Mouse (Mus musculus) heart, adult 18-20 months (tissue): ENCODE results near the gene Synj2. TPM values are rescaled to one million over a fixed set of nuclear protein-coding genes. Genes with fewer than 3 reads are reported as not detected.

Source experiments
- DNase-seq, 2 experiments: peaks; one replicate each; pipeline ENCODE4 v3.0.0; 2021 to 2022; ENCODE audit warnings: mixed read lengths in 1 of 2
- long read RNA-seq, 2 experiments: library from polyadenylated mRNA; stranded (forward); transcript quantifications; one replicate each; pipeline ENCODE4 v2.0.0; 2021
- total RNA-seq, 2 experiments: library from RNA; stranded (reverse); gene quantifications; 2 replicates each; pipeline ENCODE4 v1.2.3; 2021

The Synj2 gene
- total RNA-seq, result 10 to 100 TPM; 45.2 to 58.1 TPM
- long read RNA-seq, experiment 1, partial matches to known transcripts, result 7 of 22 reads
- long read RNA-seq, experiment 1, other reads (novel, unspliced or antisense), result 13 of 22 reads
- long read RNA-seq, experiment 2, full-length matches to known transcripts, result 1 of 16 reads
- long read RNA-seq, experiment 2, partial matches to known transcripts, result 3 of 16 reads
- long read RNA-seq, experiment 2, other reads (novel, unspliced or antisense), result 12 of 16 reads

GRCm38 (mm10) chr17:5941230-5942043 lies at the start of gene Synj2:
Gene Synj2, plus strand, starts transcription at chr17:5941280.
- DNase-seq, result peak; percentile 70 to 79

- DNase-seq, result no peak
Observed at GRCm38 (mm10) chr17:5891933-5892683, 49.0 kb upstream of the Synj2 start.

GRCm38 (mm10) chr17:5893092-5893491 lies 48.0 kb upstream of the Synj2 start:
- DNase-seq, result peak in 1 of 2 experiments; percentile 25

GRCm38 (mm10) chr17:5893574-5894148 lies 47.4 kb upstream of the Synj2 start:
- no peak for DNase-seq

- DNase-seq, result no peak
Observed at GRCm38 (mm10) chr17:5896066-5896465, 45.0 kb upstream of the Synj2 start.

GRCm38 (mm10) chr17:5896607-5897006 lies 44.5 kb upstream of the Synj2 start:
- no peak for DNase-seq

GRCm38 (mm10) chr17:5897326-5898200 lies 43.5 kb upstream of the Synj2 start:
- no peak for DNase-seq

GRCm38 (mm10) chr17:5899251-5899650 lies 41.8 kb upstream of the Synj2 start:
- DNase-seq, result no peak

- DNase-seq, result no peak
Observed at GRCm38 (mm10) chr17:5901381-5901780, 39.7 kb upstream of the Synj2 start.

GRCm38 (mm10) chr17:5903630-5904301 lies 37.3 kb upstream of the Synj2 start:
- DNase-seq, result no peak

- DNase-seq, result no peak
Observed at GRCm38 (mm10) chr17:5909681-5910080, 31.4 kb upstream of the Synj2 start.

- no peak for DNase-seq
Observed at GRCm38 (mm10) chr17:5911591-5911990, 29.5 kb upstream of the Synj2 start.

GRCm38 (mm10) chr17:5912797-5913196 lies 28.3 kb upstream of the Synj2 start:
- DNase-seq, result no peak

- DNase-seq, result peak; percentile 62 to 63
Observed at GRCm38 (mm10) chr17:5914217-5914616, 26.9 kb upstream of the Synj2 start.

GRCm38 (mm10) chr17:5921954-5922353 lies 19.1 kb upstream of the Synj2 start:
- no peak for DNase-seq

- peak in 1 of 2 experiments; percentile 27 for DNase-seq
Observed at GRCm38 (mm10) chr17:5923281-5923680, 17.8 kb upstream of the Synj2 start.

- no peak for DNase-seq
Observed at GRCm38 (mm10) chr17:5924238-5924637, 16.8 kb upstream of the Synj2 start.

- no peak for DNase-seq
Observed at GRCm38 (mm10) chr17:5926710-5927109, 14.4 kb upstream of the Synj2 start.

GRCm38 (mm10) chr17:5929031-5929430 lies 12.0 kb upstream of the Synj2 start:
- DNase-seq, result no peak

GRCm38 (mm10) chr17:5932161-5932560 lies 8.9 kb upstream of the Synj2 start:
- DNase-seq, result no peak
